Mouse (Mus musculus) MEL (cell line): ENCODE measurements around the gene Sart1. TPM values are rescaled to one million over a fixed set of nuclear protein-coding genes. Genes with fewer than 3 reads are reported as not detected.

Experiments
- DNase-seq: peaks from one replicate; pipeline ENCODE4 v3.0.0; 2011; ENCODE audit warnings: low read depth, low spot score
- H3K27ac ChIP-seq: 2 replicates; pipeline ENCODE4 v1.5.1; 2012; ENCODE audit warnings: low read depth, mild to moderate bottlenecking, control low read depth, low read length, moderate library complexity; ENCODE audit not compliant: control insufficient read depth
- H3K27me3 ChIP-seq, 2 experiments: fragments of 150-350 bp in 1 of 2; sonication (generic) in 1 of 2; 2 replicates each; pipeline ENCODE4 v1.6.1; 2012; ENCODE audit warnings: low read length in 2 of 2, mild to moderate bottlenecking in 2 of 2, improper control_type of control experiment in 1 of 2, moderate library complexity in 1 of 2; ENCODE audit not compliant: insufficient read depth in 2 of 2, control insufficient read depth in 1 of 2
- H3K36me3 ChIP-seq, 2 experiments: 2 replicates each; pipeline ENCODE4 v1.6.1; 2012 to 2014; ENCODE audit warnings: low read length in 2 of 2, improper control_type of control experiment in 1 of 2, inconsistent platforms in 1 of 2, mild to moderate bottlenecking in 1 of 2; ENCODE audit not compliant: insufficient read depth in 2 of 2, control insufficient read depth in 1 of 2
- H3K4me1 ChIP-seq, 2 experiments: fragments of 150-350 bp in 1 of 2; sonication (generic) in 1 of 2; 2 replicates each; pipeline ENCODE4 v1.6.1; 2012; ENCODE audit warnings: low read length in 2 of 2, improper control_type of control experiment in 1 of 2, mild to moderate bottlenecking in 1 of 2; ENCODE audit not compliant: insufficient read depth in 2 of 2, control insufficient read depth in 1 of 2
- H3K4me3 ChIP-seq, 2 experiments: fragments of 150-350 bp in 1 of 2; sonication (generic) in 1 of 2; 2 replicates each; pipeline ENCODE4 v1.5.1; 2012; ENCODE audit warnings: low read depth in 2 of 2, low read length in 2 of 2, mild to moderate bottlenecking in 2 of 2, moderate library complexity in 2 of 2, control low read depth in 1 of 2, improper control_type of control experiment in 1 of 2; ENCODE audit not compliant: control insufficient read depth in 1 of 2, insufficient read depth in 1 of 2
- H3K79me2 ChIP-seq: 2 replicates; pipeline ENCODE4 v1.6.1; 2012; ENCODE audit warnings: mild to moderate bottlenecking, low read length, moderate library complexity; ENCODE audit not compliant: control insufficient read depth, poor library complexity, insufficient read depth
- H3K9ac ChIP-seq: 2 replicates; pipeline ENCODE4 v1.6.1; 2012; ENCODE audit warnings: low read depth, mild to moderate bottlenecking, control low read depth, low read length, moderate library complexity; ENCODE audit not compliant: control insufficient read depth, poor library complexity, severe bottlenecking
- H3K9me3 ChIP-seq: fragments of 150-350 bp; sonication (generic); replicated peaks from 2 replicates; pipeline ENCODE4 v1.6.1; 2012; ENCODE audit warnings: mild to moderate bottlenecking, low read length, improper control_type of control experiment, moderate library complexity; ENCODE audit not compliant: insufficient read depth
- BHLHE40 ChIP-seq: IDR thresholded peaks from 2 replicates; pipeline ENCODE4 v1.6.1; 2012; ENCODE audit warnings: low read depth, mild to moderate bottlenecking, inconsistent platforms, low read length, improper control_type of control experiment, borderline replicate concordance
- CHD2 ChIP-seq: IDR thresholded peaks from 2 replicates; pipeline ENCODE4 v1.6.1; 2011; ENCODE audit warnings: low read length, improper control_type of control experiment
- CTCF ChIP-seq, 3 experiments: IDR thresholded peaks in 2 of 3; conservative IDR thresholded peaks in 1 of 3; 2 replicates each; pipeline ENCODE4 v1.5.1; 2011 to 2012; ENCODE audit warnings: low read length in 3 of 3, low read depth in 2 of 3, mild to moderate bottlenecking in 2 of 3, improper control_type of control experiment in 1 of 3, inconsistent platforms in 1 of 3, mixed read lengths in 1 of 3, moderate library complexity in 1 of 3; ENCODE audit not compliant: control insufficient read depth in 1 of 3, insufficient read depth in 1 of 3, poor library complexity in 1 of 3, severe bottlenecking in 1 of 3
- EP300 ChIP-seq, 2 experiments: IDR thresholded peaks; 2 replicates each; pipeline ENCODE4 v1.6.1; 2011; ENCODE audit warnings: improper control_type of control experiment in 2 of 2, low read length in 2 of 2, low read depth in 1 of 2, mild to moderate bottlenecking in 1 of 2
- GABPA ChIP-seq: IDR thresholded peaks from 2 replicates; pipeline ENCODE4 v1.6.1; 2012; ENCODE audit warnings: low read depth, mild to moderate bottlenecking, inconsistent platforms, low read length, improper control_type of control experiment, moderate library complexity
- GATA1 ChIP-seq: IDR thresholded peaks from 2 replicates; pipeline ENCODE4 v1.6.1; 2011; ENCODE audit warnings: low read depth, low read length, improper control_type of control experiment
- JUND ChIP-seq: IDR thresholded peaks from 2 replicates; pipeline ENCODE4 v1.6.1; 2011; ENCODE audit warnings: low read depth, mild to moderate bottlenecking, improper control_type of control experiment, low read length
- MAZ ChIP-seq: IDR thresholded peaks from 2 replicates; pipeline ENCODE4 v1.6.1; 2012; ENCODE audit warnings: low read depth, mild to moderate bottlenecking, inconsistent platforms, low read length, improper control_type of control experiment
- MYB ChIP-seq: IDR thresholded peaks from 2 replicates; pipeline ENCODE4 v1.6.1; 2011; ENCODE audit warnings: mild to moderate bottlenecking, low read depth, low read length, improper control_type of control experiment
- NELFE ChIP-seq: IDR thresholded peaks from 2 replicates; pipeline ENCODE4 v1.6.1; 2011; ENCODE audit warnings: low read depth, low read length, improper control_type of control experiment
- POLR2AphosphoS2 ChIP-seq: IDR thresholded peaks from 2 replicates; pipeline ENCODE4 v1.6.1; 2011; ENCODE audit warnings: low read length, improper control_type of control experiment
- RAD21 ChIP-seq: IDR thresholded peaks from 2 replicates; pipeline ENCODE4 v1.6.1; 2011; ENCODE audit warnings: mild to moderate bottlenecking, low read depth, low read length, improper control_type of control experiment
- RCOR1 ChIP-seq: IDR thresholded peaks from 2 replicates; pipeline ENCODE4 v1.6.1; 2012; ENCODE audit warnings: low read depth, mild to moderate bottlenecking, inconsistent platforms, low read length, improper control_type of control experiment
- TBP ChIP-seq: IDR thresholded peaks from 2 replicates; pipeline ENCODE4 v1.8.0; 2011; ENCODE audit warnings: low read depth, low read length, improper control_type of control experiment
- TCF12 ChIP-seq: IDR thresholded peaks from 2 replicates; pipeline ENCODE4 v1.6.1; 2014; ENCODE audit warnings: low read depth, mild to moderate bottlenecking, inconsistent platforms, low read length, improper control_type of control experiment, moderate library complexity
- ZC3H11A ChIP-seq: IDR thresholded peaks from 2 replicates; pipeline ENCODE4 v1.6.1; 2012; ENCODE audit warnings: low read depth, mild to moderate bottlenecking, inconsistent platforms, low read length, improper control_type of control experiment
- ZKSCAN1 ChIP-seq: IDR thresholded peaks from 2 replicates; pipeline ENCODE4 v1.6.1; 2012; ENCODE audit warnings: low read depth, mild to moderate bottlenecking, inconsistent platforms, low read length, improper control_type of control experiment, moderate library complexity
- ZMIZ1 ChIP-seq: IDR thresholded peaks from 2 replicates; pipeline ENCODE4 v1.6.1; 2012; ENCODE audit warnings: low read depth, mild to moderate bottlenecking, inconsistent platforms, low read length, improper control_type of control experiment, moderate library complexity
- polyA plus RNA-seq, 2 experiments: library from polyadenylated mRNA; stranded (reverse) in 1 of 2; unstranded in 1 of 2; fragments of >175 nt in 1 of 2; fragments of >200 nt in 1 of 2; gene quantifications; 2 replicates each; pipeline versions ENCODE4 v1.2.1 to v1.2.4; 2012; ENCODE audit warnings: low replicate concordance in 2 of 2, low read depth in 1 of 2; ENCODE audit not compliant: insufficient read length in 2 of 2, insufficient read depth in 1 of 2, missing spikeins in 1 of 2
- total RNA-seq: library from RNA; depleted of rRNA; stranded (reverse); fragments of 300-350 nt; gene quantifications from 2 replicates; pipeline ENCODE4 v1.2.3, GENCODE M21; 2012

Sart1 gene
- total and polyA plus RNA-seq, 3 experiments = 117 to 141 TPM; not detected in 1

GRCm38 (mm10) chr19:5423561-5423960 is 35.1 kb upstream of the Sart1 start:
- Histone ChIP-seq H3K27me3 (no peaks in the 10 kb centered on the region), H3K4me1 (peaks cover 0 to 13% of the 10 kb centered on the region in 2 experiments; a peak in 1 of 4 replicates), H3K27ac (no peak overlapping the region), H3K9ac (peak overlapping the region; percentile 96), H3K9me3 (no peaks in the 10 kb centered on the region), H3K4me3 (peak overlapping the region; percentile 94 to 95), H3K79me2 (peaks cover 24% of the 10 kb centered on the region), H3K36me3 (peaks cover 0 to 2% of the 10 kb centered on the region in 2 experiments; a peak in 2 of 4 replicates)
- TF ChIP-seq CTCF (IDR thresholded peaks at IDR 0.05 in 2 of 3, conservative IDR thresholded peaks at IDR 0.05 in 1 of 3; ENCODE audit: control insufficient read depth in 1 of 3, insufficient read depth in 1 of 3, low read depth in 2 of 3, low read length in 3 of 3, poor library complexity in 1 of 3, severe bottlenecking in 1 of 3) (no peak), POLR2AphosphoS2 (no peak), NELFE (no peak), GATA1 (no peak), BHLHE40 (no peak), ZKSCAN1 (no peak), JUND (no peak), RAD21 (no peak)
- DNase-seq = no peak

GRCm38 (mm10) chr19:5422895-5423443 is 34.5 kb upstream of the Sart1 start:
- H3K27ac ChIP-seq = no peak overlapping the region
- no peak overlapping the region for H3K9ac ChIP-seq
- H3K4me1 ChIP-seq = peaks cover 0 to 13% of the 10 kb centered on the region in 2 experiments; a peak in 1 of 4 replicates
- no peaks in the 10 kb centered on the region for H3K27me3 ChIP-seq
- TF ChIP-seq MAZ (no peak), CHD2 (no peak), ZMIZ1 (no peak), EP300 (IDR thresholded peaks at IDR 0.05; ENCODE audit: low read depth in 1 of 2, low read length in 2 of 2) (no peak), TBP (no peak), GABPA (no peak), RCOR1 (no peak), TCF12 (no peak), MYB (no peak), ZC3H11A (no peak), ZKSCAN1 (no peak), CTCF (IDR thresholded peaks at IDR 0.05 in 2 of 3, conservative IDR thresholded peaks at IDR 0.05 in 1 of 3; ENCODE audit: control insufficient read depth in 1 of 3, insufficient read depth in 1 of 3, low read depth in 2 of 3, low read length in 3 of 3, poor library complexity in 1 of 3, severe bottlenecking in 1 of 3) (no peak)
- H3K4me3 ChIP-seq = no peak overlapping the region
- H3K36me3 ChIP-seq = peaks cover 0 to 2% of the 10 kb centered on the region in 2 experiments; a peak in 2 of 4 replicates
- DNase-seq = no peak
- H3K79me2 ChIP-seq = peaks cover 24% of the 10 kb centered on the region
- H3K9me3 ChIP-seq = no peaks in the 10 kb centered on the region
